Mouse (Mus musculus) E14TG2a.4 (cell line): Measurements from ENCODE around the gene Swsap1.

ENCODE experiments used
- CTCF ChIP-seq: conservative IDR thresholded peaks from 2 replicates; pipeline ENCODE4 v1.5.1; 2014; ENCODE audit warnings: low read length
- NANOG ChIP-seq: IDR thresholded peaks from 2 replicates; pipeline ENCODE4 v1.6.1; 2014; ENCODE audit warnings: borderline replicate concordance, low read length, mixed read lengths
- POU5F1 ChIP-seq: IDR thresholded peaks from 2 replicates; pipeline ENCODE4 v1.6.1; 2014; ENCODE audit warnings: low read length, borderline replicate concordance

DNA sequence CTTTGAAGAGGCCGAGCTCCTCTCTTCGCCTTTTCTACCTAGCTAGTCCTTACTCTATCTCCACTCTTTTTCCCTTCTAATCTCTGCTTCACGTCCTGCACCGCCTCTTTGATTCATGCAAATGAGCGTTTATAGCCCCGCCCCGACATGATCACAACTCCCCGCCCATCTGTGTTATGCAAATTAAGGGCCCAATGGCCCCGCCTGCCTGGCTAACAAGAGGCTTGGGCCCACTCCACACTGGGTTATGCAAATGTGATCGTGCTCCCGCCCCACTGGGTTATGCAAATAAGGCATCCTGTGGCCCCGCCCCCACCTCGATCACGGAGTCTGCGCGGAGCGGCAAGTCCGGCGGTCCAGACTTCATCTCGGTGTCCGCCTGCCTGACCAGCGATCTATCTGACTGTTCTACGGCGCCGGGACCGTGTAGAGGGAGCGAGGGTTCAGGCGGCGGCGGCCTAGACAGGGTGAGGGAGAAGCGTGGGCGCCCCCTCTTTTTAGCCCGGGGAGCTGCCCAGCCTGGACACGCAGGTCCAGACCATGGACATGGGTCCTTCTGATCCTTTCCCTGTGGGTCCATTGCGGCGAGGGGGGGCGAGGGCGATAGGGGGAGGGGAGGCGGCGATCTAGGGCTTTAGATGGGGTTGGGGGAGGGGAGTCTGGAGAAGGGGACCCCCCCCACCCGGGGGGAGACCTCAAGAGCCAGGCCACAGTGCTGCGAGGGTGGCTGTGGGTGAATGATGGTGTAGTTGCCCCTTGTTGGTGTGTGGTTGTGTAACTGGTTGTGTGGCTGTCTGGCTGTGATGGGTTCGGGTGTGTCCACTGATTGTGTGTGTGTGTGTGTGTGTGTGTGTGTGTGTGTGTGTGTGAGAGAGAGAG lies 18.6 kb upstream of the Swsap1 start, which contains the start of gene Plppr2:
- no peak for TF ChIP-seq CTCF
- no peak for TF ChIP-seq NANOG
- TF ChIP-seq POU5F1: no peak
